Mouse (Mus musculus) small intestine, adult 2 months (tissue): ENCODE measurements at regions not wholly inside any gene's neighbourhood (a gene's known extent, or its start where the extent isn't known, plus 50 kb on each side); places are given as distances from the start of the nearest gene placed in this dataset.

ENCODE experiments used
- CTCF ChIP-seq: fragments of 200-500 bp; IDR thresholded peaks from 2 replicates; pipeline ENCODE4 v1.5.1; 2012; ENCODE audit warnings: low read depth, mild to moderate bottlenecking, control low read depth, inconsistent platforms, low read length, moderate library complexity, mixed read lengths; ENCODE audit not compliant: insufficient replicate concordance, insufficient read length; ENCODE audit errors: extremely low read depth
- POLR2A ChIP-seq: fragments of 200-500 bp; IDR thresholded peaks from 2 replicates; pipeline ENCODE4 v1.6.1; 2012; ENCODE audit warnings: low read depth, mild to moderate bottlenecking, control low read depth, inconsistent platforms, low read length, moderate library complexity

DNA sequence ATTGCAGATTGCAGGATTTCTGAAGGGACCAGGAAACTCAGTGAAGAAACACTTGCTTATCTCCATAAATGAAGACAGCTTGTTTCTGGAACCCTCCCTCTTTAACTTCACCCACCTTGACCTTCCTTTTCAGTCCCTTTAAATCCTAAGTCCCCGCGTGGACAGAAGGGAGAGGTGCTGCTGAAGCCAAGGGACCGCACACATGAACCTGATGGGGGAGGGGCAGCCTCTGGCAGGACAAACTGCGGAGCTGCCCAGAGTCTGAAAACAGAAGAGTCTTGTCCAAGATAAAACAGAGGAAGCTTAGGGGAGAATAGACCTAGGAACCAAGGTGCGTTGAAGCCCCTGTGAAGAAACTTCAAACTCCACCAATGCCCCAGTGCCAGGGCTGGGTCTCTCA is 368.9 kb upstream of the Tbx3 start:
- TF ChIP-seq CTCF (no peak), POLR2A (no peak)
